In the genomic region with DNA sequence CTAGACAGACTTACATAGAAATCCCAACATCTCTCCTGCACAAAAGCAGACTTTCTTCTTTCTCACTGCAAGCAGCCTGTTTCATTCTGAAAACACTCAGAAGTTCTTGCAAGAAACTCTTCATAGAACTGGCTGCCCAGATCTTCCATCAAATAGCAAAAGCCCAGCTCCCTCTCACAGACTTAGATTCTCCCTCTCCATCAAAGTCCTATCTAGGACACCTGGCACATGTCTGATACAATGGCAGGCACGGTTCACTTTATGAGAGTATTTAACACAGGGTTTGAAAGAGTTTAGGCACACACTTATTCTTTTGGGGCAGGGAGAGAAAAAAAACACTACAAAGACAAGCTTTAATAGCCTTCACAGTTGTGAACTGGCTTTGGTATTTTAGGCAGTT, we compare ENCODE assay signal across 9 mouse cellular contexts. TPM values are rescaled to one million over a fixed set of nuclear protein-coding genes. Genes with fewer than 3 reads are reported as not detected.
DNase-seq lines count a peak whose midpoint lies in the region; ATAC-seq and TF ChIP-seq lines count a peak whose summit lies in the region.
"Had no signal": no experiment of that assay in that cellular context is flagged by ENCODE, and none has a peak within 500 bp of the region (broad histone marks: within the 10 kb centered on the region; RNA-seq: fewer than 3 reads in every experiment).

No protein-coding gene starts in this region.

- peak overlapping the region; percentile 96; the same call in 1 of the 2 replicates for H3K4me2 ChIP-seq in limb, embryonic 12.5 days
- peak overlapping the region; percentile 97; the same call in 1 of the 2 replicates for H3K4me2 ChIP-seq in forebrain, postnatal 0 days (ENCODE audit: low read depth)
- peak overlapping the region; percentile 73 for H3K4me2 ChIP-seq in liver, embryonic 12.5 days
- H3K4me2 ChIP-seq in neural tube, embryonic 12.5 days (replicated peaks): peak overlapping the region; percentile 83

- peaks cover 64% of the 10 kb centered on the region for H3K27me3 ChIP-seq in limb, embryonic 12.5 days
- peaks cover 81% of the 10 kb centered on the region for H3K27me3 ChIP-seq in limb, embryonic 10.5 days (ENCODE audit: low read depth, poor library complexity, severe bottlenecking)
- peaks cover 38% of the 10 kb centered on the region for H3K27me3 ChIP-seq in forebrain, postnatal 0 days (ENCODE audit: insufficient read depth, low read length)
- H3K27me3 ChIP-seq in liver, embryonic 12.5 days (replicated peaks): peaks cover 56% of the 10 kb centered on the region
- H3K27me3 ChIP-seq in neural tube, embryonic 12.5 days (replicated peaks): peaks cover 9% of the 10 kb centered on the region

- no peak overlapping the region for H3K4me3 ChIP-seq in limb, embryonic 12.5 days (replicated peaks)
- no peak overlapping the region for H3K4me3 ChIP-seq in limb, embryonic 10.5 days
- H3K4me3 ChIP-seq in forebrain, postnatal 0 days (ENCODE audit: low read depth, low read length): peak overlapping the region; percentile 13; the same call in 1 of the 2 replicates
- peak overlapping the region; percentile 62 for H3K4me3 ChIP-seq in liver, embryonic 12.5 days
- peak overlapping the region; percentile 72 for H3K4me3 ChIP-seq in neural tube, embryonic 12.5 days

- no peak for TF ChIP-seq CTCF in forebrain, postnatal 0 days (IDR thresholded peaks at IDR 0.05; ENCODE audit: low read depth)

- H3K4me1 ChIP-seq in limb, embryonic 12.5 days (replicated peaks): peaks cover 37% of the 10 kb centered on the region
- peaks cover 40% of the 10 kb centered on the region for H3K4me1 ChIP-seq in limb, embryonic 10.5 days
- H3K4me1 ChIP-seq in forebrain, postnatal 0 days (ENCODE audit: insufficient read depth): no peaks in the 10 kb centered on the region
- peaks cover 24% of the 10 kb centered on the region for H3K4me1 ChIP-seq in liver, embryonic 12.5 days
- H3K4me1 ChIP-seq in neural tube, embryonic 12.5 days: peaks cover 28% of the 10 kb centered on the region

- no peak overlapping the region for H3K9ac ChIP-seq in limb, embryonic 12.5 days (replicated peaks)
- H3K9ac ChIP-seq in forebrain, postnatal 0 days: no peak overlapping the region
- H3K9ac ChIP-seq in liver, embryonic 12.5 days: no peak overlapping the region
- H3K9ac ChIP-seq in neural tube, embryonic 12.5 days: no peak overlapping the region

- H3K27ac ChIP-seq in limb, embryonic 12.5 days: no peak overlapping the region
- no peak overlapping the region for H3K27ac ChIP-seq in limb, embryonic 10.5 days
- H3K27ac ChIP-seq in forebrain, postnatal 0 days (ENCODE audit: low read depth, low read length): no peak overlapping the region
- no peak overlapping the region for H3K27ac ChIP-seq in liver, embryonic 12.5 days
- H3K27ac ChIP-seq in neural tube, embryonic 12.5 days: no peak overlapping the region

- ATAC-seq in limb, embryonic 12.5 days (ENCODE audit: insufficient number of reproducible peaks, insufficient read depth, low FRiP score, low TSS enrichment, low read depth): no peak
- no peak for ATAC-seq in forebrain, postnatal 0 days
- no peak for ATAC-seq in liver, embryonic 12.5 days
- no peak for ATAC-seq in neural tube, embryonic 12.5 days (ENCODE audit: low FRiP score, low read depth)

- no peaks in the 10 kb centered on the region for H3K9me3 ChIP-seq in limb, embryonic 12.5 days
- no peaks in the 10 kb centered on the region for H3K9me3 ChIP-seq in limb, embryonic 10.5 days (replicated peaks)
- H3K9me3 ChIP-seq in forebrain, postnatal 0 days (ENCODE audit: low read length): no peaks in the 10 kb centered on the region
- H3K9me3 ChIP-seq in liver, embryonic 12.5 days (replicated peaks): no peaks in the 10 kb centered on the region
- no peaks in the 10 kb centered on the region for H3K9me3 ChIP-seq in neural tube, embryonic 12.5 days

- DNase-seq in limb, embryonic 10.5 days (ENCODE audit: low spot score): no peak
- no peak for DNase-seq in forebrain, postnatal 0 days
- DNase-seq in testis, postnatal 10 days (ENCODE audit: low spot score): no peak
- DNase-seq in right cerebral cortex, postnatal 4 days: no peak
- DNase-seq in lung, adult 18-20 months: no peak
- DNase-seq: cerebellum, adult 9-10 months had no signal

- no peaks in the 10 kb centered on the region for H3K36me3 ChIP-seq in limb, embryonic 12.5 days
- H3K36me3 ChIP-seq in limb, embryonic 10.5 days: no peaks in the 10 kb centered on the region
- no peaks in the 10 kb centered on the region for H3K36me3 ChIP-seq in forebrain, postnatal 0 days (ENCODE audit: insufficient read depth)
- H3K36me3 ChIP-seq in liver, embryonic 12.5 days: no peaks in the 10 kb centered on the region
- H3K36me3 ChIP-seq in neural tube, embryonic 12.5 days: no peaks in the 10 kb centered on the region

- WGBS in limb, embryonic 12.5 days: 0% methylated on average over 1 of the region's 1 CpGs
- WGBS in limb, embryonic 10.5 days: 19% methylated on average over 1 of the region's 1 CpGs
- WGBS in forebrain, postnatal 0 days: 13% methylated on average over 1 of the region's 1 CpGs
- 19% methylated on average over 1 of the region's 1 CpGs for WGBS in liver, embryonic 12.5 days (ENCODE audit: insufficient replicate concordance)
- WGBS in neural tube, embryonic 12.5 days: 0% methylated on average over 1 of the region's 1 CpGs

RNA-seq across cellular contexts. Expression of a gene that starts 2.9 kb away (rescaled TPM):
- polyA plus RNA-seq in limb, embryonic 12.5 days (2016; fragmentation: Nextera tagmentation; extraction: Ambion mirVana): 2.7 and 4.7 TPM in 2 replicates
- polyA plus RNA-seq in limb, embryonic 10.5 days (2016; fragmentation: Nextera tagmentation; extraction: Ambion mirVana): 0.28 and 0.46 TPM in 2 replicates
- 13.4 and 24.8 TPM in 2 replicates for total RNA-seq in forebrain, postnatal 0 days (2014; rRNA removed)
- polyA plus RNA-seq in forebrain, postnatal 0 days (2015; fragmentation: Nextera tagmentation; extraction: Ambion mirVana): 6.2 and 16.2 TPM in 2 replicates
- 7.6 TPM in 2 replicates for polyA plus RNA-seq in liver, embryonic 12.5 days (2016; fragmentation: Nextera tagmentation; extraction: Ambion mirVana)
- polyA plus RNA-seq in neural tube, embryonic 12.5 days (2016; fragmentation: Nextera tagmentation; extraction: Ambion mirVana): 17.7 and 18.6 TPM in 2 replicates

Comparison
In these comparisons a context has a peak if more than half of its experiments do, and no peak if none do; other contexts are left out.
1. H3K4me3 ChIP-seq: peak in forebrain, postnatal 0 days (single experiment), liver, embryonic 12.5 days (single experiment) and neural tube, embryonic 12.5 days (single experiment); none in limb, embryonic 12.5 days (single experiment) and limb, embryonic 10.5 days (single experiment).
2. Peak in every context shown above with its lines, with median percentiles within 50 percentile points of each other: H3K4me2 ChIP-seq.